Mouse (Mus musculus) heart, postnatal 10 days (tissue): Measurements from ENCODE around the gene Ninj2. TPM values are rescaled to one million over a fixed set of nuclear protein-coding genes. Genes with fewer than 3 reads are reported as not detected.

Experiments
- DNase-seq, 2 experiments: peaks; one replicate each; pipeline ENCODE4 v3.0.0; 2021
- intact Hi-C: fragments of 180-260 bp; cut with DNase I; formaldehyde crosslinking; loops from one replicate; pipeline ENCODE4 v1.15.1; 2025
- total RNA-seq, 2 experiments: library from RNA; stranded (reverse); gene quantifications; 2 replicates each; pipeline ENCODE4 v1.2.3; 2021

Gene Ninj2
- total RNA-seq, 2 experiments from 2014 or later, result not detected

DNA sequence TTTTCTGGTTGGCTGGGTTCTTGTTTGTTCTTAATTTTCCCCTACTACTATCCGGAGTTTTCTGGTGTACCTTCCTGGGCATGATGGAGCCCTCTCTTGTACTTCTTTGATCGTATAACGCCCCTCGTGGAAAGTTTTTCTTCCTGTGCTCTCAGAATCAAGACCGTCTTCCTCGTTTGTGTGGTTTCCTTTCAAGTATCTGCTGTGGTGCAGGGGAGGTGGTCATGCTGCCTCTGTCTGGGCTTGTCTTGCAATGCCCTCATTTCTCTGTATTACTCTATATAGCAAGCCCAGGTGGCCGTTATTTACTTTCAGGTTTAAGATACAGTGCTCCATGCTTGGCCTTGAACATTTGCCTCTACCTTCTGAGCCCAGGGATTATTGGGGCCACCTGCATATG, 31.5 kb downstream of the Ninj2 start:
- intact Hi-C loops, result no loop called here
- no peak for DNase-seq

DNA sequence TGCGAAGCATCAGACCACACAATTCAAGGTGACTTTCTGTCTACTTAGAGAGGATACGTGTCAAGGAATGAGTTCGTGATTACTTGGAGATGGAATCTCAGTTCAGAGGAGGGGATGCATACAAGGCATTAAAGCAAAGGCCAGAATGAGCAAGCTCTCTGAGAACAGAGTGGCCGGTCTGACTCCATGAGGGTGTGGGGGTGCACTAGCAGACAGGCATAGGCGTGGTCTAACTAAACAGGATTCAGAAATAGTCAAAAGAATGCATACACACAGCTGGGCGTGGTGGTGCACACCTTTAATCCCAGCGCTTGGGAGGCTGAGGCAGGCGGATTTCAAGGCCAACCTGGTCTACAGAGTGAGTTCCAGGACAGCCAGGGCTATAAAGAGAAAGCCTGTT, 33.3 kb downstream of the Ninj2 start:
- intact Hi-C loops, result no loop called here
- DNase-seq, result no peak

- DNase-seq, result no peak
- intact Hi-C loops, result no loop called here
Observed at GRCm38 (mm10) chr6:120127321-120127720, 34.2 kb downstream of the Ninj2 start.

- intact Hi-C loops, result no loop called here
- no peak for DNase-seq
Observed at GRCm38 (mm10) chr6:120134748-120135147, 41.6 kb downstream of the Ninj2 start.

- DNase-seq, result peak in 1 of 2 experiments; percentile 55
- intact Hi-C loops, result no loop called here
Observed at GRCm38 (mm10) chr6:120145439-120145838, 52.3 kb downstream of the Ninj2 start.

GRCm38 (mm10) chr6:120146676-120147075, 53.5 kb downstream of the Ninj2 start:
- intact Hi-C loops, result loop anchor here (2.0 kb wide), 1 partner anchor 32 kb away; no protein-coding TSS in a partner anchor
- DNase-seq, result peak; percentile 70 to 76

GRCm38 (mm10) chr6:120147411-120147810, 54.3 kb downstream of the Ninj2 start:
- peak in 1 of 2 experiments; percentile 37 for DNase-seq
- intact Hi-C loops, result loop anchor here (2.0 kb wide), 1 partner anchor 33 kb away; no protein-coding TSS in a partner anchor

- peak; percentile 69 to 78 for DNase-seq
- intact Hi-C loops, result no loop called here
Observed at GRCm38 (mm10) chr6:120148716-120149392, 55.7 kb downstream of the Ninj2 start.

- DNase-seq, result no peak
- intact Hi-C loops, result loop anchor here (2.0 kb wide), 1 partner anchor 41 kb away; no protein-coding TSS in a partner anchor
Observed at GRCm38 (mm10) chr6:120149458-120150120, 56.4 kb downstream of the Ninj2 start.

DNA sequence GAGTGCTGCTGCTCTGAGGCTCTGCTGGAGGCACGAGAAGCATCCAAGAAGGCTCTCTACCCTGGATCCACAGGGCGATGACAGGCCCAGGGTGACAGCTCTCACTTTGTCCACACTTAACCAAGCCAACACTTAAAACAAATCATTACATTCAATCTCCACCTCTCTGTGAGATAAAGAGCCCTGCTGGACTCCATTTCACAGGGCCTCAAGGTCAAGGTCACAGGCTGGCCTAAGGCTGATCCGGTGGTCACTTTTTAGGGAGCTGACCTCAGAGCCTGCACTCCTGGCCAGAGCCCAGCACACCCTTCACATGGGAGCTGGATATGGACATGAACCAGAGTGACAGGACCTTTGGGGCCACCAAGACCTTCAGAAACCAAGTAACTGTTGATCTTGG, 57.1 kb downstream of the Ninj2 start:
- peak in 1 of 2 experiments; percentile 60 for DNase-seq
- intact Hi-C loops, result loop anchor here (2.0 kb wide), 1 partner anchor 41 kb away; no protein-coding TSS in a partner anchor

DNA sequence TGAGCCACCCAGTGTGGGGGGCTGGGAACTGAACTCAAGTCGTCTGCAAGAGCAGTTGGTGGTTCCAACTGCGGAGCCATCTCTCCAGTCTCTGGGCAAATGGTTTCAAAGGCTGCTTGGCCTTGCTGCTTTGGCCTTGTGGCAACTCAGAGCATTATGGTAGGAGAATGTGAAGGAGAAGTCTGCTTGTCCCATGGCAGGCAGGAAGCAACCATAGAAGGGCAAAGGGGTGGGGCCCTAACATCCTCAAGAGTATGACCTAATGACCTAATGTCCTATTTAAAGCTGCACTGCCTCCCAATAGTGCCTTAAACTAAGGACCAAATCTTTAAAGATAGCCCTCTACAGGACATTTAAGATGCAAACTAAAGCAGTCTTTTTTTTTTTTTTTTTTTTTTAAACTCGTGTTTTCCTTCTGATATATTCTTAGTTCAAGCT, 58.5 kb downstream of the Ninj2 start:
- no peak for DNase-seq
- intact Hi-C loops, result loop anchor here (2.0 kb wide), 1 partner anchor 39 kb away; no protein-coding TSS in a partner anchor

- DNase-seq, result no peak
- intact Hi-C loops, result no loop called here
Observed at GRCm38 (mm10) chr6:120152739-120153696, 59.9 kb downstream of the Ninj2 start.

GRCm38 (mm10) chr6:120154526-120155309, 61.6 kb downstream of the Ninj2 start:
- intact Hi-C loops, result no loop called here
- peak in 1 of 2 experiments; percentile 63 for DNase-seq

DNA sequence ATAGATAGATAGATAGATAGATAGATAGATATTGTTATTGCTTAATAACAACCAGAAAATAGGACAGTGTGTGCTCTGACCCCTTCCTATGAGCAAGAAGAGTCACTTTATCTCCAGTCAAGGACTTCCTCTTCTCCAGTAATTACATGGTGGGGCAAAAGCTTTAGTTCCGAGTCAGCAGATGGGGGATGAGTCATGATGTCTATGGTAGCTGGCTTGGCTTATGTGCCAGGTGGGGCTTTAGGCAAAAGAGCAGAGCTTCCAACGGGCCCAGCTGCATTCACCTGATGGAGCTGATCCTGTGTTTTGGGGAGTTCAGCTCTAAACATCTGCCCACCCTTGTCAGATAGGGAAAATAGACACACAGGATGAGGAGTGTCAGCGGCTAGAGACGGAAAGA, 62.4 kb downstream of the Ninj2 start:
- no peak for DNase-seq
- intact Hi-C loops, result no loop called here

- intact Hi-C loops, result no loop called here
- DNase-seq, result no peak
Observed at GRCm38 (mm10) chr6:120157479-120157878, 64.3 kb downstream of the Ninj2 start.

DNA sequence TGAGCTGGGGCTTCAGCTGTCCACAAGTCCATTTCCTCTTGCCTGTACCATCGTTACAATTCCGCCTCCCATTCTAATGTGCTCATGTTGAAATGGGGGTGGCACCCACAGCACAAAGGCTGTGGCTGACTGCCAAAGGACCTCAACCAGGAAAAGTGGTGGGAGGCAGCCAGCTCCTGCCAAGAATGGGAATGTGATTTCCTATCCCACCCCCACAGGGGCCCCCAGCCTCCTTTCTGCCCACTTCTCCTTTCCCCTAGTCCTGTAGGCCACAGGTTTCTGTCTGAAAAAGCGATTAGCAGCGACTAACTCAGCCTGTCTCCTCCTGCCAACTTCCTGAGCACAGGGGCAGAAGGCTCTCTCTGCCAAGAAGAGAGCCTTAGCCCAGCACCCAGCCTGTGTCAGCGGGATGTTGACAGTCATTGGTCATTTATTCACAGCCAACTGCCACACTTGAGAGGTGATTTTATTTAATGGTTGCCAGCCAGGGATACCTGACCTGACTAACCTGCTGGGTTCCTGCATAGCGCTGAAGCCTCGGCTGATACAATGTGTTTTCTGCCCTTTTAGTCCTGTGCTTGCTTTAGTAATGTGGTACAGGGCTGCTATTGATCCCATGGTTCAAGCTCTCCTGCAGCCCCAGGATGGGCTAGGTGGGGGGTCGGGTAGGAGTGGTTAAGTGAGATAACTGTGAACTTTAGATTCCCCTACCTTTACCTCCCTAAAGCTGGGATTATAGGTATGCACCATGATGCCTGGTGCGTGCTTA, 66.2 kb downstream of the Ninj2 start:
- intact Hi-C loops, result no loop called here

DNA sequence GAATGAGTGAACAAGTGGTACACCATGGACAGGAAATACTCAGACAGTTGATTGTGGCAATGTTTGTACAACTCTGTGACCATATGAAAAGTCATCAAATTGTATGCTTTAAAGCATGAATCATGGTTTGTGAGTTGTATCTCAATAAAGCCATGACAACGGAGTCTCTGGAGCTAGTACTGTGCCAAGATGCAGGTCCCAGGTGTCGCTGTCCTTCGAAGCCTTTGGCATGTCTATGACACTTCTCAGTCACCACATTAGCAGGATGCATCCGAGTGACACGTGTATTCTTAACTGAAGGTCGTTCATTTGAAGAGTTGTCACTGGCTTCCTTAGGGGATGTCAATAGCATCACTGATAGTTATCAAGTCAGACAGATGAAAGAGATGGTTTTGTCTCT, 69.8 kb downstream of the Ninj2 start:
- DNase-seq, result no peak
- intact Hi-C loops, result no loop called here

More for the DNA sequence above, 66.2 kb downstream of the Ninj2 start:
- DNase-seq, result peak; percentile 67

DNA sequence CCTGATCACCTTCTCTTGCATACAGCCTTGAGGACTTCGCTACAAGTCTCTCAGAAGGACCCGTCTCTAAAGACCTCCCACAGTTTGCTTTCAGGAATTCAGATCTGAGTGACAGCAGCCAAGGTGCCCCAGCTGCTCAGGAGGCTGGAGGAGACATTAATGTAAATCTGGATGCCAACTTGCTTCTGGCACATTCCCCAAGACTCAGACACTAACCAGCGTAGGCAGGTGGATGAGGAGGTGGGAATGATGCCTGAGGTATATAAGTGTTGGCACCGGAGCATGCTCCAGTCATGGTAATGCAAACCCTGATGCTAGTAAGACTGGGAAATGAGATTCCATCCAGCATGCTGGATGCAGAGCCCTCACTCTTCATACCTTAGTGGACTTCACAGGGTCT, 71.6 kb downstream of the Ninj2 start:
- DNase-seq, result no peak
- intact Hi-C loops, result no loop called here

DNA sequence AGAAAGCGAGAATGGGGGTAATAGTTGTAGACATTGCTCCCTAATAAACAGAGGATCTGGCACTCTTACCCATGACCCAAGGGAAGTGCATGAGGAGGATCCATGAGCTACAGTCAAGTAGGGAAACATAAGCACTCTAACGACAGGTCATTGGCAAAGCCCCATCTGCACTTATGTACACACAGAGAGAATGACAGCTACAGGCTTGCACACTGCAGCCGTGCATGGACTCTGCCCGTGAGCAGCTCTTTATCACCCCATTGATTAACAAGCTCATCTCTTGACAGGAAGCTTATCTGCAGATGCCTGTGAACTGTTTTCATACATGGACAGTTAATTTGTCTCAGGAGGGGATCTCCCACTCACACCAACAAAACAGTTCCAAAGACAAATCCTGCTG, 74.4 kb downstream of the Ninj2 start:
- no peak for DNase-seq
- intact Hi-C loops, result no loop called here
